Mouse (Mus musculus): Measurements from ENCODE around the gene Noa1. TPM values are rescaled to one million over a fixed set of nuclear protein-coding genes. Genes with fewer than 3 reads are reported as not detected.

The Noa1 gene
- polyA plus RNA-seq, 1 experiment, result 25.2 TPM

DNA sequence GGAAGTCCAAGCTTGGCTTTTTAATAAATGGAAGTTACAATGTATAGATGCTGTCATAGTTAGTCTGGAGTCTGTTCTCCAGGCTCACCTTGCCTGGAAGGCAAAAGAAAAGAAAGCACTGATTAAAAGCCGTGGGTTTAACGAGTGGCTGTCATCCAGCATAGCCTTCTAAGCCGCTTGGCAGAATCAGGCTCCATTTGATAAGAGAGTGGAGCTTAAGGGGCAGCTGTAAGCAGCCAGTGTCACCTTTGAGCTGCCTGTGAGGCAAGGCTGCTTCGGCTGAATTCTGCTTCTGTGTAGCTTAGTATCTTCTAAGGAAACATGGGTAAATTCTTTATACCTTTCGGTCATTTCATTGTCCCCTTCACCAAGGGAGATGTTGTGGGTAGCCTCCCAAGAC lies 23.0 kb downstream of the Noa1 start:
- TF ChIP-seq POLR2A (IDR thresholded peaks at IDR 0.05; ENCODE audit: borderline replicate concordance, insufficient read depth, low read length), result no peak
- TF ChIP-seq CTCF (IDR thresholded peaks at IDR 0.05; ENCODE audit: borderline replicate concordance, insufficient read depth, low read depth, low read length), result no peak
- H3K4me3 ChIP-seq (replicated peaks; ENCODE audit: insufficient read depth, low read depth, low read length), result no peak overlapping the region
- no peak overlapping the region for H3K27ac ChIP-seq (ENCODE audit: insufficient read depth, low read length)
- DNase-seq, result no peak
- H3K4me1 ChIP-seq (ENCODE audit: control insufficient read depth, insufficient read depth, low read length), result 0 out of 2 replicates have a peak, but pooled peaks cover 2% of the 10 kb centered on the region
- WGBS, result 85% methylated on average over 5 of the region's 5 CpGs
- no peaks in the 10 kb centered on the region for H3K27me3 ChIP-seq (ENCODE audit: control insufficient read depth, insufficient read depth, low read length)

DNA sequence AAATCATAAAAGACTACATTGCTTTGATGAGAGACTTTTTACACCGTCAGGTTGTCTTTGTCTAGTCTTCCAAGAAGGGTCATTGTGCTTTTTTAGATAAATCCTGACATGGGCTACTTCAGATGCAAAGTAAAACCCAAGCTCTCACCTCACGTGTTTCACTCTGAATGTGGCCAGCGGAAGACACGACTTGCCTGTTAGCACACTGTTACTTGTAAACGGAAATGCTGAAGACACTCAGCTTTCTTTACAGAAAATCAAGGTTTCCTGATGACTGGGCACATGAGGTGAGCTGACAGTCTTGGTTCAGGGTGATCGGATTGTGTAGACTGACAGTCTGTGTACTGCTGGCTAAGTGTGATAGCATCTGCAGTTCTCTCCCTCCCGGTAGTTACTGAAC lies 24.2 kb downstream of the Noa1 start:
- no peak for DNase-seq

DNA sequence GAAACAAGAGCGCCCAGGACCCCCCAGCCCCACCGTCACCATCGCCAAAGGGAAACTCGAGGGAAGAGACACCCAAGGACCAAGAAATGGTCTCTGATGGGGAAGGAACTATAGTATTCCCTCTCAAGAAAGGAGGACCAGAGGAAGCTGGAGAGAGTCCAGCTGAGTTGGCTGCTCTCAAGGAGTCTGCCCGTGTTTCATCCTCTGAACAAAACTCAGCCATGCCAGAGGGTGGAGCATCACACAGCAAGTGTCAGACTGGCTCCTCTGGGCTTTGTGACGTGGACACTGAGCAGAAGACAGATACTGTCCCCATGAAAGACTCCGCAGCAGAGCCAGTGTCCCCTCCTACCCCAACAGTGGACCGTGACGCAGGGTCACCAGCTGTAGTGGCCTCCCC lies 27.6 kb downstream of the Noa1 start:
- Histone ChIP-seq H3K27ac (ENCODE audit: insufficient read depth, low read length) (no peak overlapping the region), H3K4me3 (replicated peaks; ENCODE audit: insufficient read depth, low read depth, low read length) (peak overlapping the region; percentile 69), H3K27me3 (ENCODE audit: control insufficient read depth, insufficient read depth, low read length) (no peaks in the 10 kb centered on the region), H3K4me1 (ENCODE audit: control insufficient read depth, insufficient read depth, low read length) (0 out of 2 replicates have a peak, but pooled peaks cover 2% of the 10 kb centered on the region)
- WGBS, result 12% methylated on average over 9 of the region's 9 CpGs
- TF ChIP-seq CTCF (IDR thresholded peaks at IDR 0.05; ENCODE audit: borderline replicate concordance, insufficient read depth, low read depth, low read length) (no peak), POLR2A (IDR thresholded peaks at IDR 0.05; ENCODE audit: borderline replicate concordance, insufficient read depth, low read length) (no peak)
- peak in 1 of 2 experiments; percentile 47 for DNase-seq

More for the DNA sequence above, 24.2 kb downstream of the Noa1 start:
- Histone ChIP-seq H3K4me1 (ENCODE audit: control insufficient read depth, insufficient read depth, low read length) (0 out of 2 replicates have a peak, but pooled peaks cover 2% of the 10 kb centered on the region), H3K27me3 (ENCODE audit: control insufficient read depth, insufficient read depth, low read length) (no peaks in the 10 kb centered on the region), H3K4me3 (replicated peaks; ENCODE audit: insufficient read depth, low read depth, low read length) (no peak overlapping the region), H3K27ac (ENCODE audit: insufficient read depth, low read length) (no peak overlapping the region)
- 83% methylated on average over 7 of the region's 7 CpGs for WGBS
- TF ChIP-seq CTCF (IDR thresholded peaks at IDR 0.05; ENCODE audit: borderline replicate concordance, insufficient read depth, low read depth, low read length), result no peak
- no peak for TF ChIP-seq POLR2A (IDR thresholded peaks at IDR 0.05; ENCODE audit: borderline replicate concordance, insufficient read depth, low read length)

DNA sequence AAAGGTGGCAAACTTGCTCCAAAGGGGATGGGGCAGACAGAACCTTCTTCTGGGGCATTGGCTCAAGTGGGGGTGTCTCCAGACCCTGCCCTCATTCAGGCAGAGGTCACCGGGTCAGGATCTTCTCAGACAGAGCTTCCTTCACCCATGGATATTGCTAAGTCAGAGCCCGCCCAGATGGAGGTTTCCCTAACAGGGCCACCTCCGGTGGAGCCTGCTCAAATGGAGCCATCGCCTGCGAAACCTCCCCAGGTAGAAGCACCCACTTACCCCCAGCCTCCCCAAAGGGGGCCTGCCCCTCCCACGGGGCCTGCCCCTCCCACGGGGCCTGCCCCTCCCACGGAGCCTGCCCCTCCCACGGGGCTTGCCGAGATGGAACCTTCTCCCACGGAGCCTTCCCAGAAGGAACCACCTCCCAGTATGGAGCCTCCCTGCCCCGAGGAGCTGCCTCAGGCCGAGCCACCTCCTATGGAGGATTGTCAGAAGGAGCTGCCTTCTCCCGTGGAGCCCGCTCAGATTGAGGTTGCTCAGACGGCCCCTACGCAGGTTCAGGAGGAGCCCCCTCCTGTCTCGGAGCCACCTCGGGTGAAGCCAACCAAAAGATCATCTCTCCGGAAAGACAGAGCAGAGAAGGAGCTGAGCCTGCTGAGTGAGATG lies 28.2 kb downstream of the Noa1 start:
- Histone ChIP-seq H3K4me3 (replicated peaks; ENCODE audit: insufficient read depth, low read depth, low read length) (peak overlapping the region; percentile 69), H3K27ac (ENCODE audit: insufficient read depth, low read length) (no peak overlapping the region)
- TF ChIP-seq POLR2A (IDR thresholded peaks at IDR 0.05; ENCODE audit: borderline replicate concordance, insufficient read depth, low read length) (no peak), CTCF (IDR thresholded peaks at IDR 0.05; ENCODE audit: borderline replicate concordance, insufficient read depth, low read depth, low read length) (no peak)

DNA sequence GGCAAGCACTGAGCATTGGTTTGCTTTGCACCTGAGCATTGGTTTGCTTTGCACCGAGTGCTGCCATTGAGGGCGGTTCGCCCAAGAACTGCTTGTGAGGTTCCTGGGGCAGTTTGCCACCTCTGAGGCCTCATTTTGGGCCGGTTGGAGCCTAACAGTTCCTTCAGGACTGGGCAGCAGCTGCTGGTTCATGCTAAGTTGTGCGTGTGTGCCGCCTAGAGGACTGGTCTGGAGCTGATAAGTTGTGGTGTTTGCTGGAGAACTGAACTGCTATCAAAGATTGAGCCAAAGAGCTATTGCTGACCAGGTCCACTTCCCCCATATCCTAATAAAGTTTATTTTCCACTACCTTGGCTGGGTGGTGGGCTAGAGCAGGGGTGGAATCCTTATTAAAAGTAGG lies 32.7 kb downstream of the Noa1 start:
- Histone ChIP-seq H3K27me3 (ENCODE audit: control insufficient read depth, insufficient read depth, low read length) (no peaks in the 10 kb centered on the region), H3K4me1 (ENCODE audit: control insufficient read depth, insufficient read depth, low read length) (no peaks in the 10 kb centered on the region), H3K4me3 (replicated peaks; ENCODE audit: insufficient read depth, low read depth, low read length) (no peak overlapping the region), H3K27ac (ENCODE audit: insufficient read depth, low read length) (no peak overlapping the region)
- no peak for DNase-seq
- 86% methylated on average over 6 of the region's 6 CpGs for WGBS
- no peak for TF ChIP-seq CTCF (IDR thresholded peaks at IDR 0.05; ENCODE audit: borderline replicate concordance, insufficient read depth, low read depth, low read length)
- TF ChIP-seq POLR2A (IDR thresholded peaks at IDR 0.05; ENCODE audit: borderline replicate concordance, insufficient read depth, low read length), result no peak

More for the DNA sequence above, 28.2 kb downstream of the Noa1 start:
- DNase-seq, result no peak
- H3K27me3 ChIP-seq (ENCODE audit: control insufficient read depth, insufficient read depth, low read length), result no peaks in the 10 kb centered on the region
- WGBS, result 28% methylated on average over 20 of the region's 20 CpGs
- 0 out of 2 replicates have a peak, but pooled peaks cover 2% of the 10 kb centered on the region for H3K4me1 ChIP-seq (ENCODE audit: control insufficient read depth, insufficient read depth, low read length)

DNA sequence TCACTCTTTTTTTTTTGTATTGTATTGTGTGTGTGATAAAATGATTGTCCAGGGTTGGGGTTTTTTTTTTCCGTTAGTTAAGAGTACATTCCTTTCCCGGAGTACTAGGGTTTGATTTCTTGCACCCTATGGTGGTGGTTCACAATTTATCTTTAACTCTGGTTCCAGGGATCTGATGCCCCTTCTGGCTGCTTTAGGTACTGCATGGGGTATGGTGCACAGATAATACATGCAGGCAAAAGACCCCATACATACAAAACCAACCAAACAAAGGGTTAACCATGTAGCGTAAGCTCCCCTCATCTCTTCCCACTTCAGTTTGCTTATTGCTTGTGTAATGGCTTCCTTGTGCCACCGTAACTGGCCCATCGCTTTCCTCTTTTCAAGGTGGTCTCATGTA lies 33.9 kb downstream of the Noa1 start:
- 88% methylated on average over 5 of the region's 5 CpGs for WGBS
- Histone ChIP-seq H3K4me1 (ENCODE audit: control insufficient read depth, insufficient read depth, low read length) (no peaks in the 10 kb centered on the region), H3K4me3 (replicated peaks; ENCODE audit: insufficient read depth, low read depth, low read length) (no peak overlapping the region), H3K27ac (ENCODE audit: insufficient read depth, low read length) (no peak overlapping the region), H3K27me3 (ENCODE audit: control insufficient read depth, insufficient read depth, low read length) (no peaks in the 10 kb centered on the region)
- TF ChIP-seq CTCF (IDR thresholded peaks at IDR 0.05; ENCODE audit: borderline replicate concordance, insufficient read depth, low read depth, low read length), result peak; percentile 17; the same call in 1 of the 2 replicates
- no peak for TF ChIP-seq POLR2A (IDR thresholded peaks at IDR 0.05; ENCODE audit: borderline replicate concordance, insufficient read depth, low read length)
- no peak for DNase-seq

DNA sequence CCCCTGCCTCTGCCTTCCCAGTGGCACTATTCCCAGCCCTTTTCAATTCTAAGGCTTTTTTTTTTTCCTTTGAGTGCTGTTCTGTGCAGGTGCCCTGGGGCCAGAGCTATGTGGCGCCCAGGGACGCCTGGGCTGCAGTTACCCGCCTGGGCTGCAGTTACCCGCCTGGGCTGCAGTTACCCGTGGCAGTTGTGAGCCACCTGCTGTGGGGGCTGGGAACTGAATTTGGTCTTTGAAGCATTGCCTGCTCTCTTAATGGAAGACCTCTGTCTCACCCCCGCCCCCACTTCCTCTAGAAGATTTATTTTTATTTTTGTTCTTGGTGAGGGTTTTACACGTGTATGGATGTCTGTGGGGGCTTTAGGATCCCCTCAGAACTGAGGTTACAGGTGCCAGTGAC lies 36.7 kb downstream of the Noa1 start:
- H3K4me3 ChIP-seq (replicated peaks; ENCODE audit: insufficient read depth, low read depth, low read length), result no peak overlapping the region
- H3K27ac ChIP-seq (ENCODE audit: insufficient read depth, low read length), result no peak overlapping the region
- no peaks in the 10 kb centered on the region for H3K27me3 ChIP-seq (ENCODE audit: control insufficient read depth, insufficient read depth, low read length)
- H3K4me1 ChIP-seq (ENCODE audit: control insufficient read depth, insufficient read depth, low read length), result no peaks in the 10 kb centered on the region
- TF ChIP-seq CTCF (IDR thresholded peaks at IDR 0.05; ENCODE audit: borderline replicate concordance, insufficient read depth, low read depth, low read length) (no peak), POLR2A (IDR thresholded peaks at IDR 0.05; ENCODE audit: borderline replicate concordance, insufficient read depth, low read length) (no peak)
- WGBS, result 75% methylated on average over 7 of the region's 7 CpGs
- DNase-seq, result no peak

DNA sequence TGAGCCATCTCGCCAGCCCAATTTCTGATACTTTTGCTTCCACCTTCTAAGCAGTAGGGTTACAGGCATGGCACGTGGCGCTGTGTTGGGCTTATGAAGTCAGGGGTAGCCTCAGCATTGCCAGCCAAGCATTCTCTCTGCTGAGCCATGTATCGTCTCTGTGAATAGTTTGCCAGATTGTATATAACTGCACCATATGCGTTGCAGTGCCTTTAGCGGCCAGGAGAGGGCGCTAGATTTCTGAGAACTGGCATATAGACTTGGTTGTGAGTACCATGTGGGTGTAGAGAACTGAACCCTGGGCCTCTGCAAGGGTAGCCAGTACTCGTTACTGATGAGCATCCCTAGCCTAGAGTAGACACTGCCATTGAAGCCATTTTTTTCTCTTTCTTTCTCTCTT lies 40.5 kb downstream of the Noa1 start:
- 74% methylated on average over 8 of the region's 8 CpGs for WGBS
- no peaks in the 10 kb centered on the region for H3K4me1 ChIP-seq (ENCODE audit: control insufficient read depth, insufficient read depth, low read length)
- H3K27me3 ChIP-seq (ENCODE audit: control insufficient read depth, insufficient read depth, low read length), result no peaks in the 10 kb centered on the region; the same call in 1 of the 2 replicates
- TF ChIP-seq POLR2A (IDR thresholded peaks at IDR 0.05; ENCODE audit: borderline replicate concordance, insufficient read depth, low read length) (no peak), CTCF (IDR thresholded peaks at IDR 0.05; ENCODE audit: borderline replicate concordance, insufficient read depth, low read depth, low read length) (no peak)
- H3K27ac ChIP-seq (ENCODE audit: insufficient read depth, low read length), result no peak overlapping the region
- DNase-seq, result no peak
- H3K4me3 ChIP-seq (replicated peaks; ENCODE audit: insufficient read depth, low read depth, low read length), result no peak overlapping the region

Measured in cerebellum, adult 2 months (tissue).